Mouse (Mus musculus): ENCODE results near the gene Cfap97d1.

Gene Cfap97d1

GRCm38 (mm10) chr11:101984054-101985025 lies at the start of gene Cfap97d1:
TSS of gene Cfap97d1 (plus strand) at chr11:101984279.
- peak; percentile 43 to 75 for DNase-seq (ENCODE audit: low spot score in 2 of 2)

- no peak for DNase-seq (ENCODE audit: low spot score in 2 of 2)
Measured at GRCm38 (mm10) chr11:101935743-101936142, 48.3 kb upstream of the Cfap97d1 start.

- no peak for DNase-seq (ENCODE audit: low spot score in 2 of 2)
Measured at GRCm38 (mm10) chr11:101936421-101936820, 47.7 kb upstream of the Cfap97d1 start.

GRCm38 (mm10) chr11:101937108-101937507 lies 47.0 kb upstream of the Cfap97d1 start:
- DNase-seq (ENCODE audit: low spot score in 2 of 2): no peak

GRCm38 (mm10) chr11:101943055-101943454 lies 41.0 kb upstream of the Cfap97d1 start:
- DNase-seq (ENCODE audit: low spot score in 2 of 2): no peak

- no peak for DNase-seq (ENCODE audit: low spot score in 2 of 2)
Measured at GRCm38 (mm10) chr11:101946525-101946924, 37.6 kb upstream of the Cfap97d1 start.

- DNase-seq (ENCODE audit: low spot score in 2 of 2): no peak
Measured at GRCm38 (mm10) chr11:101950021-101950420, 34.1 kb upstream of the Cfap97d1 start.

- peak in 1 of 2 experiments; percentile 47 for DNase-seq (ENCODE audit: low spot score in 2 of 2)
Measured at GRCm38 (mm10) chr11:101952541-101953341, 31.3 kb upstream of the Cfap97d1 start.

- DNase-seq (ENCODE audit: low spot score in 2 of 2): no peak
Measured at GRCm38 (mm10) chr11:101953441-101953840, 30.6 kb upstream of the Cfap97d1 start.

GRCm38 (mm10) chr11:101957476-101957875 lies 26.6 kb upstream of the Cfap97d1 start:
- DNase-seq (ENCODE audit: low spot score in 2 of 2): no peak

GRCm38 (mm10) chr11:101963043-101963442 lies 21.0 kb upstream of the Cfap97d1 start:
- no peak for DNase-seq (ENCODE audit: low spot score in 2 of 2)

GRCm38 (mm10) chr11:101963473-101964291 lies 20.4 kb upstream of the Cfap97d1 start:
- DNase-seq (ENCODE audit: low spot score in 2 of 2): peak in 1 of 2 experiments; percentile 33

- DNase-seq (ENCODE audit: low spot score in 2 of 2): no peak
Measured at GRCm38 (mm10) chr11:101964647-101965046, 19.4 kb upstream of the Cfap97d1 start.

GRCm38 (mm10) chr11:101965553-101965952 lies 18.5 kb upstream of the Cfap97d1 start:
- DNase-seq (ENCODE audit: low spot score in 2 of 2): no peak

GRCm38 (mm10) chr11:101966965-101967614 lies 17.0 kb upstream of the Cfap97d1 start, which contains the start of gene Sost:
TSS of gene Sost (minus strand) at chr11:101967015.
- DNase-seq (ENCODE audit: low spot score in 2 of 2): no peak

- no peak for DNase-seq (ENCODE audit: low spot score in 2 of 2)
Measured at GRCm38 (mm10) chr11:101968311-101968710, 15.8 kb upstream of the Cfap97d1 start.

GRCm38 (mm10) chr11:101968791-101969190 lies 15.3 kb upstream of the Cfap97d1 start:
- DNase-seq (ENCODE audit: low spot score in 2 of 2): peak; percentile 51 to 79

GRCm38 (mm10) chr11:101969835-101970234 lies 14.2 kb upstream of the Cfap97d1 start:
- no peak for DNase-seq (ENCODE audit: low spot score in 2 of 2)

GRCm38 (mm10) chr11:101971410-101971809 lies 12.7 kb upstream of the Cfap97d1 start:
- peak; percentile 32 to 72 for DNase-seq (ENCODE audit: low spot score in 2 of 2)

GRCm38 (mm10) chr11:101972097-101972496 lies 12.0 kb upstream of the Cfap97d1 start:
- DNase-seq (ENCODE audit: low spot score in 2 of 2): no peak

- no peak for DNase-seq (ENCODE audit: low spot score in 2 of 2)
Measured at GRCm38 (mm10) chr11:101972651-101973050, 11.4 kb upstream of the Cfap97d1 start.
